Mouse (Mus musculus) layer of hippocampus, postnatal 25 days (tissue): ENCODE data around the gene Zbtb1. TPM values are rescaled to one million over a fixed set of nuclear protein-coding genes. Genes with fewer than 3 reads are reported as not detected.

Source experiments
- DNase-seq, 2 experiments: peaks; one replicate each; pipeline ENCODE4 v3.0.0; 2022; ENCODE audit warnings: mixed read lengths in 2 of 2, low spot score in 1 of 2; ENCODE audit errors: extremely low spot score in 1 of 2
- total RNA-seq, 2 experiments: library from RNA; stranded (reverse); gene quantifications; 2 replicates each; pipeline ENCODE4 v1.2.3; 2021

The Zbtb1 gene
- total RNA-seq, 2 experiments from 2014 or later: 7.0 to 8.3 TPM

DNA sequence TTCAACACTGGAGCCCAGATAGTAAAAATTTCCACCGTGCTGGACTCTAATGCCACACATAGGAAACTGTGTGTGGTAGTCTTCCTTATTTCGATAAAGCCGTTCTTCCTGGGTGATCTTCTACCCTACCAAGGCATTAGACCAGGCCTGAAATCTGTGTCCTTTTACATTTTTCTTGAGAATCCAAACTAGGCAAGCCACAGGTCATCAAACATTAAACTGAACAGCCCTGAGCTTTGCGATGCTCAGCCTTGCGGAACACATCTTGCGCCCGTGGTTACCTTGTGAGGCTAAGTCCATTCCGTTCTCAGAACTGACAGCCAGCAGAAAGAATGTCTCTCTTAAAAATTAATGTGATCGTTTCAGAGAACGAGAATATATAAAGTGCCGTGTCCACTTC, 76.1 kb downstream of the Zbtb1 start:
- no peak for DNase-seq

Other genes with a start within 250 kb of the Zbtb1 start
- under 1 TPM; 0.28 to 0.37 TPM for gene Esr2, start 193.0 kb upstream of the Zbtb1 start, total RNA-seq
- not detected for gene Tex21, start 123.5 kb upstream of the Zbtb1 start, total RNA-seq
- 10 to 100 TPM; 41.1 to 44.9 TPM for gene Mthfd1, start 115.0 kb upstream of the Zbtb1 start, total RNA-seq
- gene Akap5, start 45.4 kb upstream of the Zbtb1 start, total RNA-seq: 10 to 100 TPM; 58.6 to 66.5 TPM
- gene Zbtb25, start 664 bp upstream of the Zbtb1 start, total RNA-seq: 10 to 100 TPM; 20.2 to 21.4 TPM
- 100 to 1,000 TPM; 106 to 116 TPM for gene Hspa2, start 33.9 kb downstream of the Zbtb1 start, total RNA-seq
- gene Ppp1r36, start 47.3 kb downstream of the Zbtb1 start, total RNA-seq: 1 to 10 TPM in 1 of 2 experiments, under 1 TPM in 1; 0.92 to 1.5 TPM
- gene Plekhg3, start 160.6 kb downstream of the Zbtb1 start, total RNA-seq: 10 to 100 TPM; 23.2 to 27.5 TPM